Mouse (Mus musculus) embryonic facial prominence, embryonic 12.5 days (tissue): ENCODE data around the gene Troap. TPM values are rescaled to one million over a fixed set of nuclear protein-coding genes. Genes with fewer than 3 reads are reported as not detected.

Experiments used
- ATAC-seq: fragments of 200-750 bp; cut with Nextera tagmentation; 2 replicates; pipeline ENCODE4 v1.8.0; 2017; ENCODE audit not compliant: insufficient number of reproducible peaks, insufficient read depth, low FRiP score, low TSS enrichment
- H3K27ac ChIP-seq: fragments of 300-500 bp; sonication (generic); 2 replicates; pipeline ENCODE4 v1.5.1; 2016; ENCODE audit warnings: mild to moderate bottlenecking
- H3K27me3 ChIP-seq: fragments of 300-500 bp; sonication (generic); 2 replicates; pipeline ENCODE4 v1.6.1; 2016; ENCODE audit warnings: mild to moderate bottlenecking, moderate library complexity
- H3K36me3 ChIP-seq: fragments of 300-500 bp; sonication (generic); 2 replicates; pipeline ENCODE4 v1.6.1; 2016; ENCODE audit warnings: mild to moderate bottlenecking
- H3K4me1 ChIP-seq: fragments of 300-500 bp; sonication (generic); 2 replicates; pipeline ENCODE4 v1.6.1; 2016
- H3K4me2 ChIP-seq: fragments of 300-500 bp; sonication (generic); replicated peaks from 2 replicates; pipeline ENCODE4 v1.6.1; 2016; ENCODE audit warnings: mild to moderate bottlenecking, moderate library complexity
- H3K4me3 ChIP-seq: fragments of 300-500 bp; sonication (generic); 2 replicates; pipeline ENCODE4 v1.5.1; 2016; ENCODE audit warnings: mild to moderate bottlenecking
- H3K9ac ChIP-seq: fragments of 300-500 bp; sonication (generic); 2 replicates; pipeline ENCODE4 v1.6.1; 2016; ENCODE audit warnings: mild to moderate bottlenecking, moderate library complexity
- H3K9me3 ChIP-seq: fragments of 300-500 bp; sonication (generic); 2 replicates; pipeline ENCODE4 v1.6.1; 2016; ENCODE audit warnings: mild to moderate bottlenecking, moderate library complexity
- WGBS: fragments of 180-500 bp; shearing (Covaris S2); methylation state at CpG from one replicate; pipeline ENCODE4 v1.1.7; 2016; 5-methylcytosine and 5-hydroxymethylcytosine counted together
- polyA plus RNA-seq: library from polyadenylated mRNA; unstranded; fragments of >200 nt; fragmentation: Nextera tagmentation; extraction: Ambion mirVana; gene quantifications from 2 replicates; pipeline ENCODE4 v1.2.1, GENCODE M21; 2016

Gene Troap
- polyA plus RNA-seq, 1 experiment from 2014 or later: 38.5 TPM

GRCm38 (mm10) chr15:99032726-99033250 is 41.6 kb upstream of the Troap start:
- Histone ChIP-seq H3K9ac (no peak overlapping the region), H3K27ac (no peak overlapping the region), H3K9me3 (no peaks in the 10 kb centered on the region), H3K36me3 (peaks cover 25% of the 10 kb centered on the region), H3K27me3 (no peaks in the 10 kb centered on the region), H3K4me3 (peak overlapping the region; percentile 18; the same call in 1 of the 2 replicates), H3K4me2 (peak overlapping the region; percentile 72), H3K4me1 (peaks cover 20% of the 10 kb centered on the region)
- WGBS: 72% methylated on average over 7 of the region's 7 CpGs
- ATAC-seq: no peak

- H3K4me2 ChIP-seq: no peak overlapping the region
- WGBS: 87% methylated on average over 7 of the region's 7 CpGs
- H3K27me3 ChIP-seq: no peaks in the 10 kb centered on the region
- no peak overlapping the region for H3K9ac ChIP-seq
- H3K9me3 ChIP-seq: no peaks in the 10 kb centered on the region
- H3K4me3 ChIP-seq: no peak overlapping the region
- H3K36me3 ChIP-seq: peaks cover 30% of the 10 kb centered on the region
- H3K4me1 ChIP-seq: peaks cover 20% of the 10 kb centered on the region
- 0 out of 2 replicates have a peak overlapping the region, but pooled peaks have one; percentile 13 for H3K27ac ChIP-seq
- ATAC-seq: no peak
These were observed 40.7 kb upstream of the Troap start for GRCm38 (mm10) chr15:99033498-99034270.

GRCm38 (mm10) chr15:99035431-99035830 is 38.9 kb upstream of the Troap start:
- Histone ChIP-seq H3K9ac (no peak overlapping the region), H3K4me2 (no peak overlapping the region), H3K27me3 (no peaks in the 10 kb centered on the region), H3K36me3 (peaks cover 30% of the 10 kb centered on the region), H3K9me3 (no peaks in the 10 kb centered on the region), H3K4me3 (no peak overlapping the region), H3K4me1 (peaks cover 17% of the 10 kb centered on the region), H3K27ac (no peak overlapping the region)
- ATAC-seq: no peak
- 85% methylated on average over 4 of the region's 4 CpGs for WGBS

DNA sequence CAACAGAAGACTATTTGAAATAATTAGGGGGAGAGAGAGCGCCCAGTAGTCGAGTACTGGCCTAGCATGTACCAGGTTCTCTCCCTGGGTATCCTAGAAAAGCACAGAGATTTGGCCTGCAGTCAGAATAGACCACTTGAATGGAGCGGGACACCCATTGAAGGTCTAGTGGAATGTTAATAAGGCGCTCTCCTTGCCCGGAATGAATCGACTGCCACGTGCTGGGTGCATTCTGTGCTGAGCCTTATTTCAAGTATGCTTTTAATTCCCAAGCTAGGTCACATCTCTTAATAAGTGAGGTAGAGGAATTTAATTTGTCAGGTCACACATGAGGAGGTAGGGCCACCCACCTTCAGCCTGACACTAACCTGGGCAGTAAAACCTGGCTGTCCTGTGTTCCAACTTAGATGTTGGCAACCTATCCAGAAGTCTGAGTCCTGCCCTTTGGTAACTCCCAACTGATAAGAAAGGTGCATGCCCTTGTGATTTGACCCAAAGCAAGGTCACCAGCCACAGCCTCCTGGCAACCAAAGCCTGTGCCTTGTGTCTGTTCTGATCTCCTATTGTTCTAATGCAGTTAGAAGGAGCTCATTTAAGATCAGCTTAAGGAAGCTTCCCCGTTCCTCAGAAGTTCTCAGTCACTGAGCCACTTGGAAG is 38.0 kb upstream of the Troap start:
- 92% methylated on average over 8 of the region's 8 CpGs for WGBS
- Histone ChIP-seq H3K27me3 (no peaks in the 10 kb centered on the region), H3K4me2 (no peak overlapping the region), H3K9ac (no peak overlapping the region), H3K36me3 (peaks cover 30% of the 10 kb centered on the region), H3K4me3 (no peak overlapping the region), H3K9me3 (no peaks in the 10 kb centered on the region), H3K4me1 (peaks cover 20% of the 10 kb centered on the region), H3K27ac (no peak overlapping the region)
- no peak for ATAC-seq

DNA sequence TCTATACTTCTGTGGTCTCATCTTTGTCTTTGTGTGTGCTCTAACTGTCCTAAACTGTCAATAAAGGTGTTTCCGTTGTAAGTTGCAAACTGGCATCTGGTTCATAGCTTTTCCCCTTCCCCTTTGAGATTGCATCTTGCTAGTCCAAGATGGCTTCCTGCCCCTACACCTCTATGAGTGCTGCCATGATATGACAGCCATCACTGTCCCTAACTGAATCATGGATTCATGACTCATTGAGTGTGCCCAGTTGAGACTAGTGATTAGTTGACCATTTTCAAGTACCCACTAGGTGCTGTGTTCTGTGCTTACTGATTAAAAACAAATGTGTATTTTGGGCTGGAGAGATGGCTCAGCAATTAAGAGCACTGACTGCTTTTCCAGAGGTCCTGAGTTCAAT is 36.4 kb upstream of the Troap start:
- H3K4me3 ChIP-seq: no peak overlapping the region
- no peak for ATAC-seq
- H3K4me1 ChIP-seq: peaks cover 11% of the 10 kb centered on the region; the same call in 1 of the 2 replicates
- H3K36me3 ChIP-seq: peaks cover 30% of the 10 kb centered on the region
- H3K27ac ChIP-seq: no peak overlapping the region
- H3K27me3 ChIP-seq: no peaks in the 10 kb centered on the region
- no peak overlapping the region for H3K4me2 ChIP-seq
- WGBS: 92% methylated on average over 1 of the region's 1 CpGs
- no peak overlapping the region for H3K9ac ChIP-seq
- H3K9me3 ChIP-seq: no peaks in the 10 kb centered on the region

DNA sequence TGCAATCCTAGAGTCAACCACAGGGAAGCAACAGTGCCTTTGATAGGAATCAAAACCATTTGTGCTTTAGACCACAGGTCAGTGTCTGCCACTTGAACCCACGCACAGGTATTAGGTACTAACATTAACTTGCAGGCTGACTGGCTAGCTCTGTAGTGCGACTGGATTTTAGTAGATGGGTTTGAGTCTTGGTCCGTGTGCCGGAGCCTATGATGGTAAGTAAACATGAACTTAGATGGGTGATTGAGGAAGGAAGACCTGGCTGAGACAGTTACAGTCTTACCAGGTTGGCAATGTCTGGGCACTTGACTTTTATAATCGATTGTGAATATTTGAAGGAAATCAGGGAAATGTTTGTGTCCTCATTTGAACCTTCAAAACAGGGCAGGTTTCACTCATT is 35.6 kb upstream of the Troap start:
- Histone ChIP-seq H3K4me1 (0 out of 2 replicates have a peak, but pooled peaks cover 7% of the 10 kb centered on the region), H3K36me3 (peaks cover 30% of the 10 kb centered on the region), H3K4me3 (no peak overlapping the region), H3K9me3 (no peaks in the 10 kb centered on the region), H3K4me2 (no peak overlapping the region), H3K27ac (no peak overlapping the region), H3K9ac (no peak overlapping the region), H3K27me3 (no peaks in the 10 kb centered on the region)
- ATAC-seq: no peak
- 92% methylated on average over 5 of the region's 5 CpGs for WGBS

GRCm38 (mm10) chr15:99039306-99039705 is 35.1 kb upstream of the Troap start:
- H3K36me3 ChIP-seq: peaks cover 30% of the 10 kb centered on the region
- H3K4me1 ChIP-seq: 0 out of 2 replicates have a peak, but pooled peaks cover 7% of the 10 kb centered on the region
- no peak overlapping the region for H3K9ac ChIP-seq
- 74% methylated on average over 4 of the region's 4 CpGs for WGBS
- no peak overlapping the region for H3K4me2 ChIP-seq
- no peak for ATAC-seq
- H3K27ac ChIP-seq: 0 out of 2 replicates have a peak overlapping the region, but pooled peaks have one; percentile 17
- no peaks in the 10 kb centered on the region for H3K27me3 ChIP-seq
- H3K4me3 ChIP-seq: no peak overlapping the region
- H3K9me3 ChIP-seq: no peaks in the 10 kb centered on the region

DNA sequence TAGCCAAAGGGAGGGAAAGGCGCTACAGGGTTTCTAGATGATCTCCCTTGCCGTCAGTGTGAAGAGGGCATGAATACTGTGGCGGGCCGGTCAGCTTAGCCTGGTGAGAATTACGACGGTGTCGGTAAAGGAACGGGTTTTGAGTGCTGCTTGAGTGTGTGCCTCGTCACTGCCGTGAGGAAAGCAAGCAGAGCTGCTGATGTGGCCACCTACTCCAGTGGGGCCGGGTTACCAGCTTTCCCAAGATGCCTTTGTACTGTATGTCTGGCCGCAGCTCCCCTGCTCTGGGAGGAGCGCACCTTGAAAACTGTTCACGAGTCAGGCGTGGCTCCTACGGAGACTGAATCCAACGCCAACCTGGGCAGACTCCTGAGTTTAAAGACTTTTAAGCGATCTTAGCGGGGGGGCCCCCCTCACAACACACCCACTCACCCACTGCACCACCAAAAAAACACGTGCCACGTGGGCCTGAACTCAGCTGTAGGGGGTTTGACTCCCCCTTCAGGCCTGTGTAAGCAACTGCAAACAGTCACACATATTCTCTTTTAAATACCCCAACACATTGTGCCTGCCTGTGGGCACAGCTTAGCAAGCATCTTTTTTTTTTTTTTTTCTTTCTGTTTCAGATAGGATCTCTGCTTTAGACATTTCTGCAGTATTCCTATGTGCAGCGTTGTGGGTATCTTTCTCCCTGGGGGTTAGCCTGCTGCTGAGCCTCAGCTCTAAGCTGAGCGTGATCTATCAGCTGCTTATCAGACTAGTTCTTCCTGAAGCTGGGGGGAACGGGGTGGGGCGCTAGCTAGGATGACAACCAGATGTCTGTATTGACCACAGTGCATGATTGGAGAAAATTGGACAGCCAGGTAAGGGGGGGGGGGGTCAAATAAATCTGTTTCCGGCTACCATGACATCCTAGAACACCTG is 34.1 kb upstream of the Troap start:
- no peak overlapping the region for H3K4me3 ChIP-seq
- H3K27me3 ChIP-seq: no peaks in the 10 kb centered on the region
- H3K4me2 ChIP-seq: no peak overlapping the region
- 70% methylated on average over 26 of the region's 26 CpGs for WGBS
- no peak for ATAC-seq
- H3K36me3 ChIP-seq: peaks cover 22% of the 10 kb centered on the region
- 0 out of 2 replicates have a peak, but pooled peaks cover 7% of the 10 kb centered on the region for H3K4me1 ChIP-seq
- no peak overlapping the region for H3K9ac ChIP-seq
- H3K27ac ChIP-seq: 0 out of 2 replicates have a peak overlapping the region, but pooled peaks have one; percentile 17
- no peaks in the 10 kb centered on the region for H3K9me3 ChIP-seq

DNA sequence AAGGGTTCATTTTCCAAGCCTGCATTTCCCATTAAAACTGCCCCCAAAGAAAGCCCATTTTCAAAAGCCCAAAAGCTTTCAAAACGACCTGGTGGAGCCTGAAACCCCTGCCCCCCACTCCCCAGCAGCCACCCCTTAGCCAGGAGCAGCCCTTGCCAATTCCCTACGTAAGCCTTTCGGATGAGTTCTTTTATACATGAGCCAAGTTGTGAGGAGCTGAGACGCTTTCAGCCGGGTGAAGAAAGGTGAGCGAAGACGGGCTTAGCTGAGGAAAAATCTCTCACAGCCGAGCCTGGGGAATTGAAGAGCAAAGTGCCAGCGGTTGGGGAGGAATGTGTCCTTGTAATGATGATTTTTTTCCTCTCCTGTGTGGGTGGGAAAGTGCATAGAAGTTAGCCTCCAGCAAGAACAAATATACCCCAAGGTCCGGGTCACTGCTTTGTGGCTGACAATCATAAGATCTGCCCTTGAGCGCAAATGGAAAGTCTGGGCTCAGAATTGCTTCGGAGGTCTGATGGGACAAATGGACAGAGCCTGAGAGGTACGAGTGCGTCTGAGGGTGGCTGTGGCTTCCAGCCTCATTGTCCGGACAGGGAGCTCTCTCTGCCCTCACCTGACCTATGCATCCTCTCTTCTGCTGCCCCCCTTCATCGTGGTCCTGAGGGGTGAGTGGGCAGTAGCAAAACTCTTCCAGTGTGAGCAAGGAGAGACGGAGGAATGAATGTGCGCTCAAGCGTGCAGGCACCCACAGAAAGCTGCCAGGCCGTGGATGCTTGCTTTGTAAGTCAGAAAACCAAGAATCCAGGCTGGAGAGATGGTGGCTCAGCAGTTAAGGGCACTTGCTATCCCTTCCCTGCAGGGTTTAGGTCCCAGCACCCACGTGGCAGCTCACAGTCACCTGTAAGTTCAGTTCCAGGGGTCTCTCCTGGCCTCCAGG is 33.2 kb upstream of the Troap start:
- Histone ChIP-seq H3K4me3 (no peak overlapping the region), H3K4me1 (0 out of 2 replicates have a peak, but pooled peaks cover 7% of the 10 kb centered on the region), H3K36me3 (peaks cover 12% of the 10 kb centered on the region), H3K27ac (no peak overlapping the region), H3K4me2 (no peak overlapping the region), H3K9ac (no peak overlapping the region), H3K9me3 (no peaks in the 10 kb centered on the region), H3K27me3 (no peaks in the 10 kb centered on the region)
- 54% methylated on average over 21 of the region's 21 CpGs for WGBS
- ATAC-seq: no peak

- Histone ChIP-seq H3K36me3 (0 out of 2 replicates have a peak, but pooled peaks cover 5% of the 10 kb centered on the region), H3K27ac (no peak overlapping the region), H3K4me3 (no peak overlapping the region), H3K27me3 (no peaks in the 10 kb centered on the region), H3K4me1 (0 out of 2 replicates have a peak, but pooled peaks cover 7% of the 10 kb centered on the region), H3K9ac (no peak overlapping the region), H3K4me2 (no peak overlapping the region), H3K9me3 (no peaks in the 10 kb centered on the region)
- WGBS: 81% methylated on average over 5 of the region's 5 CpGs
- ATAC-seq: no peak
These were observed 32.0 kb upstream of the Troap start for GRCm38 (mm10) chr15:99042334-99042733.
